Mouse (Mus musculus): ENCODE measurements around the gene Itfg2. TPM values are rescaled to one million over a fixed set of nuclear protein-coding genes. Genes with fewer than 3 reads are reported as not detected.

Itfg2 gene
- total RNA-seq (2015; ENCODE audit: low replicate concordance): 12.7 and 53.8 TPM in 2 replicates
- total RNA-seq (2017; ENCODE audit: low replicate concordance): 5.3 and 13.7 TPM in 2 replicates

- ATAC-seq (replicated peaks; ENCODE audit: low FRiP score, poor library complexity, severe bottlenecking): peak; percentile 98
These were observed at the start of gene Itfg2 for GRCm38 (mm10) chr6:128424269-128425019. Gene Itfg2, minus strand, starts transcription at chr6:128424931.

- ATAC-seq (replicated peaks; ENCODE audit: low FRiP score, poor library complexity, severe bottlenecking): no peak
These were observed 49.4 kb upstream of the Itfg2 start for GRCm38 (mm10) chr6:128474112-128474511.

DNA sequence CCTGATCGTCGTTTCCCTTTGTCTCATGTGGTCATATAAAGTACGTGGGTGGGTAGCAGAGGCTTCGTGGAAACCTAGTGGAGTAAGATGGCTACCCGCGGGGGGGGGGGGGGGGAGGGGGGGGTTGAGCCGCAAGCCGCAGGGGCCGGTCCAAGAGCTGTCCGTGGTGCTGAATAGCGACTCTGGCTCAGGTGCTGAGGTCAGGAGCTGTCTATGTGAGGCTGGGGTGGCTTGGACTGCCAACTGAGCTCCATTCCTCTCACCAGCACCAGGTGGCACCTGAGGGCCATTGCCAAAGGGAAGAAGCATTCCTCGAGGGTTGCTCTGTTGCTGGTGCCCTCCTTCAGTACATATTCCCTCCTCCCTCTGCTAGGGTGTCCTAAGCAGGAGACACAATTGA lies 44.7 kb upstream of the Itfg2 start:
- ATAC-seq (replicated peaks; ENCODE audit: low FRiP score, poor library complexity, severe bottlenecking): no peak

GRCm38 (mm10) chr6:128467298-128467697 lies 42.6 kb upstream of the Itfg2 start:
- ATAC-seq (replicated peaks; ENCODE audit: low FRiP score, poor library complexity, severe bottlenecking): no peak

DNA sequence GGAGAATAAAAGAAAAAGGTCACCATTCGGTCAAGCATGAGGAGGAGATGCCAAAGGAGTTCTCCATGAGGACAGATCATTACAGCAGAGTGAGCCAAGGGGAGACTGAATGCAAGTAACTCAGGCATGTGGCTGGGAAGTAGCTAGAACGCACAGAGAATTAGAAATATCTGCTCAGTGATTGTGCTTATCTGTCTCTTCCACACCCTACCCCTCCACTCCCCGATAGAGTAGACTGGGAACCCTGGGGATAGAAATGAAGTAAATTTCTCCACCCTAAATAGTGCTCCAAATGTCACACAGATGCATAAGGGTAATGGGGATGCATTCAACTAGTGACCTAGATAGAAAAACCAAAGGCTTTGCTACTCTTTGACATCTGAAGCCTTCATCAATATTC lies 41.8 kb upstream of the Itfg2 start:
- no peak for ATAC-seq (replicated peaks; ENCODE audit: low FRiP score, poor library complexity, severe bottlenecking)

GRCm38 (mm10) chr6:128466043-128466442 lies 41.3 kb upstream of the Itfg2 start:
- no peak for ATAC-seq (replicated peaks; ENCODE audit: low FRiP score, poor library complexity, severe bottlenecking)

DNA sequence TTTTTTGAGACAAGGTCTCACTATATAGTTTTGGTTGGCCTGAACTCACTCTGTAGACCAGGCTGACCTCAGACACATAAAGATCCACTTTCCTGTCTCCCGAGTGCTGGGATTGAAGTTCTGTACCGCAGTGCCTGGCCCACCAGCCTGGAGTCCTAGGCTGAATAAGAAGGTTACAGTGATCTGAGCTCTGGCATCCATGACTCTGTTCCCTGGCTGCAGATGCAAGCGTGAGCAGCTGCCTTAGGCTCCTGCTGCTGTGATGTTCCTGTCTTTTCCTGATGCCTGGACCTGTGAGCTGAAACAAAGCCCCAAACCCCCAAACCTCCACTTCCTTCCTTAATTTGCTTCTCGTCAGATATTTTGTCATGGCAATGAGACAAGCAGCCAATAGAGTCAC lies 40.3 kb upstream of the Itfg2 start:
- ATAC-seq (replicated peaks; ENCODE audit: low FRiP score, poor library complexity, severe bottlenecking): no peak

DNA sequence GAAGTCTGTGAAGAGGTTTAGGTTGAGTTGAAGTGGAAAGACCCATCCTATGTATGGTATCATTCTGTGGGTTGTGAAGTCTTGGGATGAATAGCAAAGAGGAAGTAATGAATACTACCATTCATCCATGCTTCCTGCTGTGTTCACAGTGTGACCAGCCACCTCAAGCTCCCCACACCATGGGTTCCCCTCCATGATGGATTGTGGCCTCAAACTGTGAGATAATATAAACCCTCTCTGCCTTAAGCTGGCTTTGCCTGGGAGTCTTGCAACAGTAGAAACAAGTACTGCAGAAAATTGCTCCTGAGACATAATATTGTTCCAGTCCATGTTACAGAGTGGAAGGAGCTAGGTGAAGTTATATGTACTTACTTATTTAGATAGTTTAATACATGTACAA lies 36.9 kb upstream of the Itfg2 start:
- ATAC-seq (replicated peaks; ENCODE audit: low FRiP score, poor library complexity, severe bottlenecking): no peak

- ATAC-seq (replicated peaks; ENCODE audit: low FRiP score, poor library complexity, severe bottlenecking): no peak
These were observed 36.2 kb upstream of the Itfg2 start for GRCm38 (mm10) chr6:128460729-128461503.

DNA sequence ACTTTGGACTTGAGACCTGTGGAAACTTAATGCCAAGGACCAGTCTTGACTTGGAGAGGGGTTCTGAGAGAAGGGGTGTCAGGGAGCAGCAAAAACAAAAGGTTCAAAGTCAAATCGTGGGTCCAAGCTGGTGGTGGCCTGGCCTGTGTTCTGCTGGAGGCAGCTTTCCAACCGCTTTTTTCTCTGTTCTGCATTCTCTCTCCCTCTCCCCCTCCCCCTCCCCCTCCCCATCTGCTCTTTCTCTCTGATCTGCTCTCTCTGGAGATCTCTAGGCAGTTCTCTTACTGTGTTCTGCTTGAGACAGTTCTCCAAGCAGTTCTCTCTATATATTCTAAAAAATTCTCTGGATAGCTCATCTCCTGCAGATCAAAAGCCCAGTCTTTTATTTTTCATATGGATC lies 35.6 kb upstream of the Itfg2 start:
- no peak for ATAC-seq (replicated peaks; ENCODE audit: low FRiP score, poor library complexity, severe bottlenecking)

- ATAC-seq (replicated peaks; ENCODE audit: low FRiP score, poor library complexity, severe bottlenecking): no peak
These were observed 32.5 kb upstream of the Itfg2 start for GRCm38 (mm10) chr6:128457186-128457585.

GRCm38 (mm10) chr6:128455835-128456605 lies 31.3 kb upstream of the Itfg2 start:
- ATAC-seq (replicated peaks; ENCODE audit: low FRiP score, poor library complexity, severe bottlenecking): no peak

DNA sequence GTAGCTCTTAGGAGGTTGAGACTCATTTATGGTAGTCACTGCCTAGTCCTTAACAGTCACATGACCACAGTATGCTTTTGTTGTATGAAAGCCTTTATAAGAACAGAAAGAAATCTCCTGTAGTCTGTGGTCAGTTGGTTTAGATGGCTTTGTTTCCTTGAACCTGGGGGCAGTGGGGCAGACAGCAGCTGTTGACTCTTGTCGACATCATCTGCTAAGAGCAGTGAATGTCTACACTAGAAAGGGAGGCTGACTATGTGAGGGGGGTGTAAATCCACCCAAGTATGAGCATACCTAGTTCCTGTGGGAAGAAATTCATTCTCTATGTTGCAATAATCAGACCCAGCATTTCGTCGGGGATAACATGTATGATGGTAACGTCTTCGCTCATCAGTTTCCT lies 22.3 kb upstream of the Itfg2 start:
- ATAC-seq (replicated peaks; ENCODE audit: low FRiP score, poor library complexity, severe bottlenecking): no peak

GRCm38 (mm10) chr6:128445761-128446535 lies 21.2 kb upstream of the Itfg2 start:
- 0 out of 2 replicates have a peak, but pooled peaks have one; percentile 50 for ATAC-seq (replicated peaks; ENCODE audit: low FRiP score, poor library complexity, severe bottlenecking)

- ATAC-seq (replicated peaks; ENCODE audit: low FRiP score, poor library complexity, severe bottlenecking): no peak
These were observed 15.5 kb upstream of the Itfg2 start for GRCm38 (mm10) chr6:128440238-128440637.

- ATAC-seq (replicated peaks; ENCODE audit: low FRiP score, poor library complexity, severe bottlenecking): 0 out of 2 replicates have a peak, but pooled peaks have one; percentile 4
These were observed 14.2 kb upstream of the Itfg2 start for GRCm38 (mm10) chr6:128438871-128439341.

DNA sequence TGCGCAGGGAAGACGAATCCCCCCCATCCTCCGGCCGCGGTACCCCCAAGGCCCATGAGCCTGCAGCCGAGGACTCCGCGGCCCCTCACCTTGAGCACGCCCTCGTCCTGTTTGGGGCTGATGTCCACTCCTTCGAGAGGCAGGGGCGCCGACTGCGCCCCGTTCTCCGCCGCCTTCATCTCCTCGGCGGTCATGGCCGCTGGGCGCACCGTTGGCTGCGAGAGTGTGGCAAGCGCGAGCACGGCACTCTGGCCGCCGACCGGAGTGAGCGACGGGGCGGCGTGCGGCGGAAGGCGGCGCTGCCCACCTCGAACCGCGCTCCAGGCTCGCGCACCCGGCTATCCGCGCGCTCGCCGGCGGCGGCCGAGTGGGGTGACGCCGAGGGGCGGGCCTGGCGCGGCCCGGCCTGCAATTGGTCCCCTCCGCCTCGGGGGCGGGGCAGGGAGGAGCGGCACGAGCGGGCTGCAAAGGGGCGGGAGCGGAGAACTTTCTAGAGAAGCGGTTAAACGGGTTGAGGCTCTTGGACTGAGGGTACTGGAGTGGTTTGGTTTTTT lies 13.7 kb upstream of the Itfg2 start, which contains the start of gene Fkbp4:
Gene Fkbp4 (minus strand): TSS at position 361 of the 554 bp plus-strand sequence.
- ATAC-seq (replicated peaks; ENCODE audit: low FRiP score, poor library complexity, severe bottlenecking): peak; percentile 93

- ATAC-seq (replicated peaks; ENCODE audit: low FRiP score, poor library complexity, severe bottlenecking): peak; percentile 24; the same call in 1 of the 2 replicates
These were observed 13.1 kb upstream of the Itfg2 start for GRCm38 (mm10) chr6:128437731-128438316.

DNA sequence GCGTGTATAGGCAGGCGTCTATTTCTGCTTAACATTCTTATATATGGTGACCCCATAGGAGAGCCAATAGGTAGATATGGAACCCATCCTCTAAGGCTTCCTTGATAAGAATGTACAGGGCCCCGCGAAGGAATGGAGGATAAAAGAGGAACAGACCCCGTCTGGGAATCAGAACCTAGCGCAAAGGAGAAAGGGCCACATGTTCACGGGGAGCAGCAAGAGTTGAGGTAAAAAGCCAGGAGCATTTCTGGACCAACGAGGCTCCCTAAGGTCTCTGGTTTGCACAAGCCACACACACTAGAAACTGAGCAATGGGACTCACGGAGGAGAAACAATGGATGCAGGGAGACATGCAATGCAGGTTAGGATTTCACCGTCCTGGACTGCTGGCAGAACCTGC lies 12.6 kb upstream of the Itfg2 start:
- no peak for ATAC-seq (replicated peaks; ENCODE audit: low FRiP score, poor library complexity, severe bottlenecking)

Measured in erythroblast, adult 5-6 weeks (primary cell).